Mouse (Mus musculus): ENCODE measurements around the gene Wdfy2.
A peak's percentile ranks its signal among the peaks of the same experiment; 100 is the strongest.

Wdfy2 gene

DNA sequence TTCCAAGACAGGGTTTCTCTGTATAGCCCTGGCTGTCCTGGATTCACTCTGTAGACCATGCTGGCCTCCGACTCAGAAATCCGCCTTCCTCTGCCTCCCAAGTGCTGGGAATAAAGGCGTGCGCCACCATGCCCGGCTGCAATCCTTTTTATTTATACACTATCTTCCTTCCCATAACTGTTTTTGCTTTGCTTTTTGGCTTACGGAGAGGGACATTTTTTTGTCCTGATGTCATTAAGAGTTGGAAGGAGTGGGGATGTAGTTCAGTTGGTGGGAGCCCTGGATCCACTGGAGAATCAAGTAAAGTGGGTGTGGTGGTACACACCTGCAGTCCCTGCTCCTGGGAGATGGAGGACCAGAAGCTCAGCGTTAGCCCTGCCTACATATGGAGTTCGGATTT lies 6.7 kb downstream of the Wdfy2 start:
- no peak for DNase-seq (ENCODE audit: low spot score in 2 of 2)

GRCm38 (mm10) chr14:62845011-62845840 lies 7.7 kb downstream of the Wdfy2 start:
- no peak for DNase-seq (ENCODE audit: low spot score in 2 of 2)

DNA sequence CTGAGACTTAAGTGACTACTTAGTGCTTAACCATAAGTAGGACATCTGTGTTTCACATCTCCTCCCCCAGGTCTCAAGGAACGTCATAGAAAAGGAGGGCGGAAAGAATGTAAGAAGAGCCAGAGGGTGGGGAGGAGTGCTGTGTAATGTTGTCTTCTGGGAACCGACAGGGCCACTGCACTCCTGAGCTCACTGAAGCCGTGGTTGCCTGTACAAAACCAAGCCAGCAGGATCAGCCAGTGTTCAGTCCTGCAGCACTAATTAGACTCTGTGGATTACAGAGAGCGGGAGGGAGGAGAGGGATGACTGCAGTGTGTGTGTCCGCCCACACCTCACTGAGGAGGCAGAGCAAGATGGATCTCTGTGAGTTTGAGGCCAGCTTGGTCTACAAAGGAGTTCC lies 13.5 kb downstream of the Wdfy2 start:
- DNase-seq (ENCODE audit: low spot score in 2 of 2) = no peak

DNA sequence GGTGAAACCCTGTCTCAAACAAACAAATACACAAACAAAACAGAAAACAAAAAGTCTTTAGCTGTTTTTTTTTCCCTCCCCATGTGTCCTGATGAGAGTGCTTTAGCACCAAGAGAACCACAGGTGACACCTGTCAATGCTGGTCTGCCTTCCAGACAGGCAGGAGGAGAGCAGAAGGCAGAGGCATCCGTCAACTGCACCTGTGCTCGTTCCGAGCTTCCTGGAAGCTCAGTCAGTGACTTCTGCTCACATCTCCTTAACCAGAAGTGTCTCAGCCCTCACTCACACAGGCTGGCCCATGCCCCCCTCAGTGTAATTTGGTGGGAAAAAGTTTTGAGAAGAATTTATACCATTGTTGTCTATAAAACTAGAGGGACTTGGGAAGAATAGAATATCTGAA lies 15.4 kb downstream of the Wdfy2 start:
- DNase-seq (ENCODE audit: low spot score in 2 of 2) = peak; percentile 35 to 36

DNA sequence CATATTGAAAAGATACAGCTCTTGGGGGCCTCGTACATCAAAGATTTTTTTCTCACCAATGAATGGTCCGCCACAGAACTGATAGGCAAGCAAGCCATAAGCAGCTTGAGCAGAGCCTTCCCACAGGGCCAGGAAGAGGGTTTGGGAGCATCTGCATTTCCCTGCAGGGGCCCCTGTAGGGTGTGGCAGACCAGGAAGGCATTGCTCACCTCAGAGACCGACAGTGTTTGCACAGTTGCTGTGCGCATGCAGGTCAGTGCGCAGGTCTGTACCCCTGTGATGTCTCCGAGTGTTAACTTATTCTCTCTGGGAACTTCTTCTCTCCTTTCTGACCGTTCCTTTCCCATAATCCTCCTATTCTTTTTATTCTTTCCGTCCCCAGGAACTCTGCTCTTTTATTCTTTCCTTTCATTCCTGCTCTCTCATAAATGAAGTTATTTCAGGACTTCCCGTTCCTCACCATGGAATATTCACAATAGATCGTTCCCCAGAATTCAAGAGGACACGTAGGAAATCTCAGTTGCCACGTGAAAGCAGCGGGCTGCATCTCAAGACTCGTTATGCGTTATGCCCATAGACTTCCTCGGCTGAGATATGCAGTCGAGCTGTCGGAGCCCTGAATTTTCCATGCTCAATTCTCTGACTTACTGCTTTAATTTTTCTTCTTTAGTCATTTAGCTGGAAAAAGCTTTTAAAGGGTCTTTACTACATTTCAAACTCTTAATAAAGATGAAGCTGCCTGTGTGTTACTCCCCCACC lies 17.8 kb downstream of the Wdfy2 start:
- no peak for DNase-seq (ENCODE audit: low spot score in 2 of 2)

DNA sequence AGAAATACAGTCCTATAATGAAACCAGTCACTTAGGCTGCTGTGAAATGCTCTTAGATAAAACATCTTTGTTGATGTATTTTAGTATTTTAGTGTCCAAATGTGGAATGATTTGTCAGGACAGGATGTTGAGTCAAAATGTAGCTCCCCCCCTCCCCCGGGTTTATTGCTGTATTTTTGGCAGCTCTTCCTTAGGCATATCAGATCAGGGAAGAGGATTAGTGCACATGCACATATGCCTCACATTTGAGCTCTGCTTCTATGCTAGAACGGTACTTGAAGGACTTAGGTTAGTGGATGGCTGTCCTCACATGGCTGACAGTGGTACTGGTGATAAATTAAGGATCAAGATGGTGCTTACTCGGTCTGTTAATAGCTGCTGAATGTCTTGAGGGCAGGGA lies 18.4 kb downstream of the Wdfy2 start:
- no peak for DNase-seq (ENCODE audit: low spot score in 2 of 2)

DNA sequence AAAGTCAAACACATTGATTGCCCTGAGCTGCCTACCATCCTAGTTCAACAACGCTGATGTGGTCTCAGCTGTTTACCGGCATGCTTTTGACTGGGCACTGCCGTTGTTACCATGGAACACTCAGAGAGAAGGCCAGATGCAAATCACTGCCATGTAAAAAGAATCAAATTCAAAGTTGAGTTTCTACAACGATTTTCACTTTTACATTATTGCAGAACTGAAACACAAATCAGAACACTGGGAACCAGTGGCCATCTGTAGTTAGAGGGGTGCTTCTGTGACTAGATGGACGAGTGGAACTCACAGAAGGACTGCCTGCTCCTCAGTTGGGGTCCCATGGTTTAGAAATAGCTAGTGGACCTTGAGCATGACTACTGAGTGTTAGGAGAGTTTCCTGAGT lies 19.0 kb downstream of the Wdfy2 start:
- DNase-seq (ENCODE audit: low spot score in 2 of 2) = no peak

GRCm38 (mm10) chr14:62857879-62858278 lies 20.4 kb downstream of the Wdfy2 start:
- DNase-seq (ENCODE audit: low spot score in 2 of 2) = no peak

DNA sequence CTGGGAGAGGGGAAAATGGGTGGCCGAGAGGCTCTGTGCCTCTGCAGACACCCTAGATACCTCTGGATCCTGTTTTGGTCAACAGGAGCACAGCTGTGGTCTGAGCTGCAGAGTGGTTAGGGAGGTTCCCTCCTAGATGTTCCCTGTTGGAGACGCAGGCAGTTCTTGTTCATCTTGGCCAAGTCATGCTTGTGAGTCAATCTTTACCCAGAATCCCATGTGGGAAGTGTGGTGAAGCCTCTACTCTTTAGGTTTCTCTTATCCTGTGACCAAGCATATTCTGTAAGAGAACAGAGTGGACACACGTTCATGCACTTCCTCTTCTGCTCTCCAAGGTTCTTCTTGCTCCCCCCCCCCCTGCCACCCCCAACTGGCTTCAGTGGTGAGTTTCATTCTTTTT lies 20.8 kb downstream of the Wdfy2 start:
- no peak for DNase-seq (ENCODE audit: low spot score in 2 of 2)

DNA sequence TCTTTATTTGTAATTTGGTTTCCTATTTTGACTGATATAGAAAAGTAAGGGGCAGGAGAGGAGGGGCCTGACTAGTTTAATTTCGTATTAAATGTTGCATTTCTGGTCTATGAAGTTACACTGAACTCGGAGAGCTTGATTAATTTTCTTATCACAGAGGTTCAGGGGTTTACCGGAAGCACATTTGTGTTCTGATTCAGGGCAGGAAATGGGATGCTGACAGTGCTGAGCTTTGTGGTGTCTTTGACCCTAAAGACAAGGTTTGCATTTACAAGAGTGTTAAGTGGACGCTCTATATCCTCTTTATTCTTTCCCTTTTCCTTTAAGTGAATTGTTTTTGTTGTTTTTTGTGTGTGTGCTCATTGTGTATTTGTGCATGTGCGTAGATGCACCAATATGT lies 25.1 kb downstream of the Wdfy2 start:
- no peak for DNase-seq (ENCODE audit: low spot score in 2 of 2)

GRCm38 (mm10) chr14:62864254-62864653 lies 26.8 kb downstream of the Wdfy2 start:
- DNase-seq (ENCODE audit: low spot score in 2 of 2) = no peak

GRCm38 (mm10) chr14:62865405-62865804 lies 27.9 kb downstream of the Wdfy2 start:
- no peak for DNase-seq (ENCODE audit: low spot score in 2 of 2)

- no peak for DNase-seq (ENCODE audit: low spot score in 2 of 2)
Observed at GRCm38 (mm10) chr14:62867069-62867468, 29.6 kb downstream of the Wdfy2 start.

- DNase-seq (ENCODE audit: low spot score in 2 of 2) = no peak
Observed at GRCm38 (mm10) chr14:62867576-62867975, 30.1 kb downstream of the Wdfy2 start.

GRCm38 (mm10) chr14:62868254-62868653 lies 30.8 kb downstream of the Wdfy2 start:
- DNase-seq (ENCODE audit: low spot score in 2 of 2) = no peak

- DNase-seq (ENCODE audit: low spot score in 2 of 2) = peak; percentile 67 to 73
Observed at GRCm38 (mm10) chr14:62870238-62870638, 32.8 kb downstream of the Wdfy2 start.

- no peak for DNase-seq (ENCODE audit: low spot score in 2 of 2)
Observed at GRCm38 (mm10) chr14:62871431-62871830, 34.0 kb downstream of the Wdfy2 start.

DNA sequence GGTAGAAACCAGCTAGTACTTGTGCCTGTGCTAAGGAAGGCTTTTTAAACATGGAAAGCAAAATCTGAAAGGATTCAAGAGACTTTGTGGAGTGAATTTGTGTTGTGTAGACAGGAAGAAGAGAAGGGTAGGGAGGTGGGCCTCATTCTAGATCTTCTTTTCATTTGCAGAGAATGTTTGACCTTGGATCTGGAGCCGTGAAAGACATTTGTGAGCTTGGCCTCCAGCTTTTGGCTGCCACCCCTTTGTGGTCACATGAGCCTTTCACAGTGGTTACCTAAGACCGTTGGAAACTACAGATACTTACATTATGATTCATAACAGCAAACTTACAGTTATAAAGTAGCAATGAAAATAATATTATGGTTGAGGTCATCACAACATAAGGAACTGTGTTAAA lies 34.5 kb downstream of the Wdfy2 start:
- DNase-seq (ENCODE audit: low spot score in 2 of 2) = no peak

GRCm38 (mm10) chr14:62873820-62874219 lies 36.3 kb downstream of the Wdfy2 start:
- no peak for DNase-seq (ENCODE audit: low spot score in 2 of 2)

DNA sequence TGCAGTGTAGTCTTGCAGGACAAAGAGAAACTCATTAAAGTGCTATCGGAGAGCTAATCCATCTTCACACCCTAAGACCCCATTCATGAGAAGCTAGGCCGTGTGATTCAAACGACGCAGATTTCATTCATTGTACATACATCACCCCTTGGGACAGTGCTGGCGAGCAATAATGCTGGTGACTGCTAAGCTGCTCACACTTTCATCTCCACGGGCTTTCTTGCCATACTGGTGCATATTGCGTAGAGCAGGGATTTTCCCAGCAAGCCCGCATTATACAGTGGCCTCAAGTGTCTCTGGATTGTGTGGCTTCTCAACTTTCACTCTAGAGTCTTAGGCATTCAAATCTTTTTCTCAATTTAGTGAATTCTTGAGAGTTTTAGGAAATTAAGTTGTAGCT lies 36.9 kb downstream of the Wdfy2 start:
- DNase-seq (ENCODE audit: low spot score in 2 of 2) = no peak

DNA sequence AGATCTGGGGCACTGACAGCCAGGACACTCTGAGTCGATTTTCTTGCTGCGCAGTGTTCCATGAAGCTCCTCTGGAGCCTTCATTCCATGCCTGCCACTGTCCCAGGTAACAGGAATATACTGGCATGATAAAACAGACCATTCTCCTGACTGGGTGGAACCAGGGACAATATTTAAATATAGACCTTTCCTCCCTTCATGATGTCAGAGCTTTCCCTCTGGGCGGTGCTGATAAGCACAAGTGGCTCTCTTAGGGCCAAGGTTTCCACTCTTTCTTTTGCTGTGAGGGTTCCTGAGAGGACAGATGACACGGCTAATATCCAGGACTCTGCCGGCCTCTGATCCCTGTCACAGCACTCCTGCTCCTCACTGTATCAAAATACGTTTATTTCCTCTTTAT lies 40.6 kb downstream of the Wdfy2 start:
- DNase-seq (ENCODE audit: low spot score in 2 of 2) = no peak

DNA sequence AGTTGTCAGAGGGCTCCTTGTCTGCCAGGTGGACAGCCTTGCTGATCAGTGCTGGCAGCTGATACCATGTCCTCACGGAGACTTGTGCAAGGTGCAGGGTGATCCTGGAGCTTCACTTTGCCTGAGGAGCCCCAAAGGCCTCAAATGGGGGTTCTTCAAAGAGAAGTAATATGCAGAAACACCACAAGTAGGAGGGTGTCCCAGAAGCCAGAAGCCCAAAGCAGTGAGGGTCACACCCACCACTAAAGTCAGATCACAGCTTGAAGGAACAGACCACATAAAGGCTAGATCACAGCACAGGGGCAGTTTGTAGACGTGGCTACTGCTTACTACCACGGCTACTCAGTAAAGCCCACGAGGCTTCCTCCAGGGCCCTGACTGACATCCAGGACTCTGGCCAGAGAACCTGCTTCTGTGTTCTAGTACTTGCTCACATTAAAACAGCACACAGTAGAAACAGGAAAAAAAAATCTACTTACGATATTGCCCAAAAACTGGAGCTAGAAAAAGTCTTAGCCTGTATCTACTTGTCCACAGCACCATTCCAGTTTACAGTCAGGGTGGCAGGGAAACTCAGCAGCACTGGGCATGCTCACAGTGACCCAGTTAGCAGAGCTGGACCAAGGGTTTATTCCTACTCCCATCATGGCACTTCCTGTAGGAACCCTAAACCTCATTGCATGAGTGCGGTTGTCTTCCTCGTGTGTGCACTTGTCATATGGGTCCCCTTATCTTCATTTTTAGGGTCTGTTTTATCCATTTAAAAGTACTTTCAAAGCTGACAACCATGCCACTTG lies 41.4 kb downstream of the Wdfy2 start:
- no peak for DNase-seq (ENCODE audit: low spot score in 2 of 2)

Data from thymus, postnatal 10 days (tissue).